Mouse (Mus musculus) CD4-positive helper T cell, adult 2 months (primary cell): ENCODE results near the gene Csrp1.
A peak's percentile ranks its signal among the peaks of the same experiment; 100 is the strongest.

Experiments
- DNase-seq: peaks from one replicate; pipeline ENCODE4 v3.0.0-alpha.2; 2012; ENCODE audit warnings: low read depth, missing footprints, low spot score

Csrp1 gene

GRCm38 (mm10) chr1:135698046-135698445 lies 21.8 kb upstream of the Csrp1 start:
- DNase-seq = no peak

GRCm38 (mm10) chr1:135698451-135698921 lies 21.4 kb upstream of the Csrp1 start:
- no peak for DNase-seq

- no peak for DNase-seq
Observed at GRCm38 (mm10) chr1:135698996-135699705, 20.7 kb upstream of the Csrp1 start.

GRCm38 (mm10) chr1:135699892-135700291 lies 20.0 kb upstream of the Csrp1 start:
- no peak for DNase-seq

GRCm38 (mm10) chr1:135700605-135701004 lies 19.3 kb upstream of the Csrp1 start:
- peak; percentile 76 for DNase-seq

GRCm38 (mm10) chr1:135701314-135701713 lies 18.5 kb upstream of the Csrp1 start:
- no peak for DNase-seq

GRCm38 (mm10) chr1:135702722-135703121 lies 17.1 kb upstream of the Csrp1 start:
- no peak for DNase-seq

GRCm38 (mm10) chr1:135704317-135704821 lies 15.5 kb upstream of the Csrp1 start:
- DNase-seq = no peak

- DNase-seq = no peak
Observed at GRCm38 (mm10) chr1:135708369-135708768, 11.5 kb upstream of the Csrp1 start.

- no peak for DNase-seq
Observed at GRCm38 (mm10) chr1:135711126-135711525, 8.7 kb upstream of the Csrp1 start.

- DNase-seq = no peak
Observed at GRCm38 (mm10) chr1:135714028-135714815, 5.6 kb upstream of the Csrp1 start.

GRCm38 (mm10) chr1:135714901-135715609 lies 4.8 kb upstream of the Csrp1 start:
- no peak for DNase-seq

- peak; percentile 85 for DNase-seq
Observed at GRCm38 (mm10) chr1:135719486-135719885, 375 bp upstream of the Csrp1 start.

GRCm38 (mm10) chr1:135723016-135723415 lies 3.2 kb downstream of the Csrp1 start:
- DNase-seq = no peak

GRCm38 (mm10) chr1:135724134-135724533 lies 4.3 kb downstream of the Csrp1 start:
- no peak for DNase-seq

GRCm38 (mm10) chr1:135725324-135725723 lies 5.5 kb downstream of the Csrp1 start:
- peak; percentile 55 for DNase-seq

- peak; percentile 84 for DNase-seq
Observed at GRCm38 (mm10) chr1:135725936-135726335, 6.1 kb downstream of the Csrp1 start.

- peak; percentile 94 for DNase-seq
Observed at GRCm38 (mm10) chr1:135728631-135729366, 8.9 kb downstream of the Csrp1 start.

- DNase-seq = no peak
Observed at GRCm38 (mm10) chr1:135729367-135729713, 9.5 kb downstream of the Csrp1 start.

GRCm38 (mm10) chr1:135729821-135730220 lies 10.0 kb downstream of the Csrp1 start:
- peak; percentile 36 for DNase-seq

GRCm38 (mm10) chr1:135730296-135730695 lies 10.4 kb downstream of the Csrp1 start:
- DNase-seq = peak; percentile 47
